Mouse (Mus musculus) CD4-positive, CD25-positive, alpha-beta regulatory T cell (primary cell): Measurements from ENCODE around the gene Zmym6. TPM values are rescaled to one million over a fixed set of nuclear protein-coding genes. Genes with fewer than 3 reads are reported as not detected.

Source experiments
- polyA plus RNA-seq: library from polyadenylated mRNA; unstranded; fragments of 100-300 nt; shearing (Covaris generic); gene quantifications from one replicate; pipeline ENCODE4 v1.2.1, GENCODE M21; 2017

Gene Zmym6
- polyA plus RNA-seq, result 29.0 TPM

DNA sequence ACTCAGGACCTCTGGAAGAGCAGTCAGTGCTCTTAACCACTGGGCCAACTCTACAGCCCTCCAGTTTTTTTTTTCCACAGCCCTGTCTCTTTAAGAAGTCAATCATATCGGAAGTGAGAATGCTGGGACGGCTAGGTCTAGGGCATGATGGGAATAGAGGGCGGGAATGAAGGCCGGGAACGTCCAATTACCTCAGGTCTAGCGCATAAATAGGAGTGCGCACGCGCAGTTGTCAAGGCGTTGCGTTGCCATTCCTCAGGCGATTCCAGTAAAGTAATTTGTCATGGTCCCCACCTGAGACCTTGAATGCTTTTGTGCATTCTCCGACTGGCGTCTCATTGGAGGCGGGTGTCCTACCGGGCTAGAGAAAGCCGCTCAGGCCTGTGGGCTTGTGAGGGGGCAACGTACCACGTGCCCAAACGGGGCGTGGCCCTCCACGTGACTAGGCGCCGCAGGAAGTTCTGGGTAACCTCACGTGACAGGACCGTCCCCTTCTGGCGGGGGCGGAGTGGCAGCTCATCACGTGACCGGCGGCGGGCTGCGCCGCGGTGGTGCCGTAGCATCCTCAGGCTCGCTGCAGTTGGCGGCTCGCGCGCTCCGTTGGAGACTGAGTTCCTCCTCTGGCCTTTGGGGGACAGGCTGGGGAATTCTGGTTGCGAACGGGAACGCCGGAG lies at the start of gene Zmym6:
Gene Zmym6, plus strand, starts transcription at position 509 of the 674 bp plus-strand sequence.

DNA sequence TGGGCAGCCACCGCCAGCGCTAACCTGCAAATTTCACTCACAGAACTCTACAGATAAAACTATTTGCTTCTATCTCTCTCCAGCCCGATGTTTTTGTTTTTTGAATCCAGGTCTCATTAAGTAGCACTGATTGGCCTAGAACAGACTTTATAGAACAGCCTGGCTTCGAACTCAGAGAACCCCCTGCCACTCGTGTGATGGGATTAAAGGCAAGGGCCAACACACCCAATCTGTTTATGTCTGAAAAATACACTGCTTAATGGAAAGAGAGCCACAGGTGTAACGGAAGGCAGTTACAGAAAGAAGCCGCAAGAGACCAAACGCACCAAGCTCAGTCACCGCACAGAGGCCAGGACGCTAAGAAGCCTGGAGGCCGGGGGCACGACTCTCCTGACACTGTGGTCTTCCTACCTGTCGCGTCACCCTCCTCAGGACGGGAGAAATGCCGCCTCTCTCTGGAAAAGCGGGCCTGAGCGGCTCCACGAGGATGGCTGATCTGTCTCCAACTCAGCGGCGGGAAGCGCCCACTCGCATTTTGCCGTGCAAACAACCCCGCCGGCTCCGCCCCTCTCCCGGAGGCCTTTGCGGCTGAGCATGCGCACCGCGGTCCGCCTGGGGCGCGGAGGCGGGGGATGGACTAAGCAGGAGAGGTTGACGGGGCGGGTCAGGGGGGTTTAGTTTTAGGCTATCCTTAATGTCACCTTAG lies 16.4 kb upstream of the Zmym6 start, which contains the start of gene Zmym1:
Gene Zmym1, minus strand, starts transcription at position 568 of the 706 bp plus-strand sequence.

DNA sequence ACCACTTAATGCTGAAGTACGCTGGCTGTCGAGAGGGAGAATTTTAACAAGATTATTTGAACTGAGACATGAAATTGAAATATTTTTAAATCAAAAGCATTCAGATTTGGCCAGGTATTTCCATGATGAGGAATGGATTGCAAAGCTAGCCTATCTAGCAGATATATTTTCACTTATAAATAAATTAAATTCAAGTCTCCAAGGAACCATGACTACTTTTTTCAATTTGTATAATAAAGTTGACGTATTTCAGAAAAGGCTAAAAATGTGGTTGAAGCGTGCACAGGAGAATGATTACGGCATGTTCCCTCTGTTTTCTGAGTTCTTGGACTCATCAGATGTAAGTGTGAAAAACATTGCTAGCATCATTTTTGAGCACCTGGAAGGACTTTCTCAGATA lies 46.2 kb downstream of the Zmym6 start, which contains the start of gene Tmem35b:
Gene Tmem35b, plus strand, starts transcription at position 301 of the 400 bp plus-strand sequence.

DNA sequence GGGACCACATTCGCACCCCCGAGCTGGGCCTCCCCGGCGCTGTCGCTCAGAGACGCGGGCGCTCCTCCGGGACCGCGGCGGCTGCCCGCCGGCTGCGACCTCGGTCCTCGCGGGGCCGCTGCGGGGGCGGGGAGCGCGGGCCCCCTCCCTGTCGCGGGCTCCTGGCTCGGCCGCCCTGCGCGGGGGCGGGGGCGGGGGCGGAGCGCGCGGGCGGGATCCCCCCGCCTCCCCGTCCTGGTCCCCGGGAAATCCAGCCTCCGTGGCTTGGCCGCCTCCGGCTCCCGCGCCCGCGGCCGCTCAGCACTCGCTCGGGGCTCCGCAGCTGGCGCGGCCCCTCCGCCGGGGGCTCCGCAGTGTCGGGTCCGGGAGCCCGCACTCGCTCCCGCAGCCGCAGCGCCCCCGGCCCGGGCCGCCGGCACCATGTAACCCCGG lies 91.7 kb downstream of the Zmym6 start, which contains the start of gene Dlgap3:
Gene Dlgap3, plus strand, starts transcription at position 291 of the 432 bp plus-strand sequence.

Other genes starting within 250 kb of the Zmym6 start
- gene Zmym4, start 109.2 kb upstream of the Zmym6 start, polyA plus RNA-seq, result 52.4 TPM
- gene Sfpq, start 56.1 kb upstream of the Zmym6 start, polyA plus RNA-seq, result 121 TPM
- 25.4 TPM for gene Zmym1, start 16.2 kb upstream of the Zmym6 start, polyA plus RNA-seq
- gene Tmem35b, start 46.3 kb downstream of the Zmym6 start, polyA plus RNA-seq, result 24.2 TPM
- gene Dlgap3, start 91.8 kb downstream of the Zmym6 start, polyA plus RNA-seq, result 0.05 TPM
- gene Smim12, start 166.4 kb downstream of the Zmym6 start, polyA plus RNA-seq, result 45.1 TPM
- not detected for gene Gja4, start 236.7 kb downstream of the Zmym6 start, polyA plus RNA-seq